Mouse (Mus musculus) heart, adult 8-10 months (tissue): Measurements from ENCODE around the gene Raver2. TPM values are rescaled to one million over a fixed set of nuclear protein-coding genes. Genes with fewer than 3 reads are reported as not detected.
A peak's percentile ranks its signal among the peaks of the same experiment; 100 is the strongest.
"Not testable (repeated sequence)": the region's sequence is repeated elsewhere in the genome, so short reads cannot be mapped to it uniquely, and the experiment has no call there.

Experiments used
- DNase-seq: peaks from one replicate; pipeline ENCODE4 v3.0.0; 2022; ENCODE audit warnings: low spot score
- total RNA-seq, 4 experiments: library from RNA; stranded (reverse); gene quantifications; 2 replicates each; pipeline ENCODE4 v1.2.4; 2022

Gene Raver2
- total RNA-seq, result 1 to 10 TPM; 2.3 to 4.6 (median 2.9) TPM

- DNase-seq, result no peak
Observed at GRCm38 (mm10) chr4:101068786-101069153, at the start of gene Raver2. Raver2 (plus strand) TSS chr4:101068983.

DNA sequence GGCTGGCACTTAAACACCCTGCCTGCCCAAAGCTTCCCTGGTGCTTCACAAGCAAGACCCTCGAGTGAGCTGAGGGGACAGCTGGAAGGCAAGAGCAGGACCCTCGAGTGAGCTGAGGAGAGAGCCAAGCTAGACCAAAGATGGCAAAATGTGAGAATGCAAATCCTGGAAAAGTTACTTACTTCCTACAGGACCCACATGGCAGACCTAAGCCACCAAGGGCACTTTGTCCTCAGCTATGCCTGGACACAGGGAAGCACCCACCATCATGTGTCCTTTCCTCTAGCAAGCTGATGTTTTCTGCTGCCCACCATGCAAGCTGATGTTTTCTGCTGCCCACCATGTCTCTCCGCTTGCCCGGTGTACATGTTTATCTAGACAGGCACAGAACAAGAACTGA, 48.2 kb upstream of the Raver2 start, which contains the start of gene Gm10577:
Gene Gm10577 (minus strand): TSS at position 101 of the 400 bp plus-strand sequence.
- no peak for DNase-seq

DNA sequence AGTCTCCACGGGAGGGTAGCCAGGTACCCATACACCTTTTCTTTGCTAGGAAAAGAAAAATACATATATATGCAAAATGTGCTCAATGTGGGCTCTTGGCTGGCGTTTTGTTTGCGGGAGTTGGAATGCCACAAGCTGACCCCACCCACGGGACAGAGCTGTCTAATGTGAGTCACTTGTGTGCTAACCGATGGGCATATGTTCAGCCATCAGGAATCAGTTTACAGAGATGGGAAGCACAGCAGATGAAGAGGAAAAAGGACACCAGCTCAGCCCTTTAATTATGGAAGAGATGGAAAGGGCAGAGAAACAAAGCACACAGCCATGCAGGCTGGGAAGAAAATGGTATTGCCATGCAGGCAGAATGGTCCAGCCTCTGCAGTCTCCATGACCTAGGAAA, 42.2 kb upstream of the Raver2 start:
- DNase-seq, result no peak

- no peak for DNase-seq
Observed at GRCm38 (mm10) chr4:101026995-101027394, 41.8 kb upstream of the Raver2 start.

DNA sequence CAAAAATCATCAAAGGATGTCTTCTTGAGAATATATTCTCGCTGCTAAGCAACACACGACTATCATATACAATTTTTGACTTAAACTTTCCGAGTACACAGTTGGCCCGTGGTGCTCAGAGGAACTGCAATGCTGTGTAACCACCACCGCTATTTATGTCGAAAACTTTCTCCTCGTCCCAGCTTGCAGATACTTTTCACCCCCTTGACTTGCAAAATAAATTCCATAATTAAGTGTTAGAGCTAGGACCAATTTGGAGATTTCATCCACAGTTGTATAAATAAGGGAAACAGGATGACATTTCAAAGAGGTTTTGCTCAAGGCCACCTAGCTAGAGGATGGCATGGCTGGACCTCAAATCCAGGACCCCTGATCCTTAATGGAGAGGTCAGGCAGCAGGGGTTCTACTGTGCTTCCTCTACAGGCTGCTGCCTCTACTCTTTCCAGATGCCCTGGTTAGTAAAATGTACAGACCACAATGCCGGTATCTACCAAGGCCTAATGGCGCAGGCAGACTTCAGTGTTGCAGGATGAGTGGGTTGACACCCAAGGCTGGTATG, 40.9 kb upstream of the Raver2 start:
- DNase-seq, result no peak

GRCm38 (mm10) chr4:101033047-101033446, 35.7 kb upstream of the Raver2 start:
- DNase-seq, result no peak

DNA sequence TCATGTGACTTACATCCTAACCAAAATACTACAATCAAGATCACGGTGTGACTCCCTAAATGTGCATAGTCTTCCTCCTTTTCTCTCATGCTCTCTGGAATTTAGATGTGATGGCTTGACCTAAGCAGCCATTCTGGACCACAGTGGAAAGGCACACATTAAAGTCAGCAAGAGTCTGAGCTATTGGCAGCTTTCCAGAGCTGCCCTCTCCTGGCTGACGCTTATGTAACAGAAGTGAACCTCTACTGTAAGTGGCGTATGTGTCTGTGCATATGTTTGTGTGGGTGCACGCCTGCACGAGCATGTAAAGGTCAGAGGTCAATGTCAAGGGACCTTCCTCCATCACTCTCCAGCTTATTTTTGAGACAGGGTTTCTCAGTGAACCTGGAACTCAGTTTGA, 33.7 kb upstream of the Raver2 start:
- DNase-seq, result no peak

GRCm38 (mm10) chr4:101037156-101037555, 31.6 kb upstream of the Raver2 start:
- no peak for DNase-seq

DNA sequence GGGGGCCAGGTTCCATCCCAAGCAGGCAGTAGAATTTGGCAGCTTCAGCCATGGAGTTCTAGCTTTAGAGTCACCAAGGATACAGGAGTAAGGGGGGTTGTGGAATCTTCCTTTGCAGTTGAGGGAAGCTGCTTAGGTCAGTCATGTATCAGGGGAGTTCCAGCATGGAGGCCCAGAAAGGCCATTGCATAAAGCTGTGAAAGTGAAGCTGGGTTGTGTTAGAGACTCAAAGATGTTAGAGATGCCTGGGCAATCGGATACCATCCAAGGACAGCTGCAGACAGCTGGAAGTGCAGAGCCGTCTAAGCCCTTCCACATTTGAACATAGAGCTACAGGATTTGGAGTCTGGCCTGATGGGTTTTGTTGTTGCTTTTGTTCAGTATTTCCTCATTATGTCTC, 25.1 kb upstream of the Raver2 start:
- DNase-seq, result peak; percentile 10

DNA sequence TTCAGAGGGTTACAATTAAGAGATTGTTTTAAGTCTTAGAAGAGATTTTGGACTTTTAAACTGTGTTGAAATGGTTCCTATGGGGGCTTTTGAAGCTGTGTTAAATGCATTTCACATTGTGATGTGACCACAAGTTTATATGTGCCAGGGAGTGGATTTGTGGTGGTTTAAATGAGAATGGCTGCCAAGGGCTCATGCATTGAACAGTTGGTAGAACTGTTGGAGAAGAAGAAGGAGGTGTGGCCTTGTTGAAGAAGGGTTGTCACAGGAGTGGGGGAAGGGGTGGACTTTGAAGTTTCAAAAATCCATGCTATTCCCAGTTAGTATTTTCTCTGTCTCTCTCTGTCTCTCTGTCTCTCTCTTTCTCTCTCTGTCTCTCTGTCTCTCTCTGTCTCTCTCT, 24.6 kb upstream of the Raver2 start:
- no peak for DNase-seq

DNA sequence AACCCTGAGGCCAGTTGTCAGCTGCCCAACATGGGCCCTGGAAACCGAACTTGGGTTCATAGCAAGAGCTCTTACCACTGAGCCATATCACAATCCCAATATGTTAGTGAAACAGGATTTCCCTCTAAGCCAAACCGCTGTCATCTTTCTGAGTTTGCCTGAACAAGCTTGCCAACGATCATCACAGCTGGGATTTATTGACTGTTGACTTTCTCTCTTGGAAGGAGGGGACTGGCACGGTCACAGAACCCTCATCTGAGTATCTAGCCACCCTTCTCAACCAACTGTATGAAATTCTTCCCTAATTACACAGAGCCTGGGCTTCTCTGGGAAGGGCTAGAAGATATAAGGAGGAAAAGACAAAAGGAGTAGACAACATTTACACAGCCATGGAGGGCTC, 22.2 kb upstream of the Raver2 start:
- peak; percentile 7 for DNase-seq

- no peak for DNase-seq
Observed at GRCm38 (mm10) chr4:101062146-101062545, 6.6 kb upstream of the Raver2 start.

- DNase-seq, result no peak
Observed at GRCm38 (mm10) chr4:101066401-101066800, 2.4 kb upstream of the Raver2 start.

DNA sequence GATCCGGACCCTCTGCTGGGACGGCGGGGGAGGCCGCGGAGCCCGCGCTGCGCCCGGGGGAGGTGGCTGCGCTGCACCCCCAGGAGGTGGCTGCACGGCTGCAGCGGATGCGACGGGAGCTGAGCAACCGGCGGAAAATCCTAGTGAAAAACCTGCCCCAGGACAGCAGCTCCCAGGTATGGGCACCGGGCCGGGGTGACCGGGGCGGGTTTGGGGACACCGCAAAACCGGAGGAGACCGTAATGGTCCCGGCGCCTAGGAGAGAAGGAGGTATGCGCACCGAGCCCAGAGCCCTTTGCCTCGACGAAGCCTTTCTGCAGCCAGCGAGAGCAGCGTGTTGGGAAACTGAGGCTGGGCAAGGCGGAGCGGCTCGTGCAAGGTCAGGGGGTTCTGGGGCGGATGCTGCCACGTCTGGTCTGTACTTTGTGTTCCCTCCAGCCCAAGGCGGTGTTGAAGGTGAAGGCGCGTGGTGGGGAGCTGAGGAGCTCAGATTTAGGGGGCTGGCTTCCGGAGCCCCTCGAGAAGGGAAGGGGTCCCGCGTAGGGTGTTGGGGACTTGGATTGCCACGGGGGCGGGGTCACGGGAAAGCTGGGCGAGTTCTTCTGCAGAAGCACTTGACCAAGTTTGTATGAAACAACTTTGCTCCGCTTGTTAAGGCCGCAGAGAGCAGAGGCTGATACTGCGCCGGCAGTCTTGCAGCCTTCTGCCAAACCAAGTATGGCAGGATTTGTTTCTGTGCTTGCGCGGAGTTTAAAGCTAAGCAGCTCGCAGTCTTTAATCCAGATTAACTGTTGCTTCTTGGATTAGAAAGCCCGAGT, 580 bp downstream of the Raver2 start:
- peak; percentile 16 for DNase-seq

DNA sequence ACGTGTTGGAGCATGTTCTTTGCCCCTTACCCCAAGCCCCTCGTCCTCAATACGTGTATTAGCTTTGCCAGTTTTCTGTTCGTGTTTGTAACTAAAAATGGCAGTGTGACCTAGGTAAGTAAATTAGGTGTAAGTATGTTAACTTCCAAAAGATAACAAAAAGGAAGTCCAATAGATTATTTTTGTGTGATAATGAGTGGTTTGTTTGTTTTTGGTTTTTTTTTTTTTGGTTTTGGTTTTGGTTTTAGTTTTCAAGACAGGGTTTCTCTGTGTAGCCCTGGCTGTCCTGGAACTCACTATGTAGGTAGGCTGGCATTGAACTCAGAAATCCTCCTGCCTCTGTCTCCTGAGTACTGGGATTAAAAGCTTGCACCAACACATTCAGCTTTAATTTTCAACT, 2.8 kb downstream of the Raver2 start:
- DNase-seq, result no peak

DNA sequence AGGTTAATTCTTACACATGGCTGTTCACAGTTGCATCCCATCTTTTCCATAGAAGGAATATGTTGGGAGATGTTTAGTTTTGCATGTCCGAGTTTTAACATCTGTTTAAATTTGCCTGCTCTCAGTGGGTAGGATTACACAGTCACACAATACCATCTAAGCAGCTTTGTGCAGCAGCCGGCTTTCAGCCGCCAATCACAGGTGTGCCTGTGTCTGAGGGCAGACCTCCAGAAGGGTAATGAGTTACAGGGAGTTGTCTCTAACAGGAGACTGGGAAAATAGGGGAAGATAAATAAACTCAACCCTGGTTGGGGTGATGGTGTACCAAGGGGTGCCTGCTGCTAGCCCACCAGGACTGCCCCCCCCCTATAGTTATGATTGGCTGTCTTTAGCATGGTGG, 7.6 kb downstream of the Raver2 start:
- no peak for DNase-seq

DNA sequence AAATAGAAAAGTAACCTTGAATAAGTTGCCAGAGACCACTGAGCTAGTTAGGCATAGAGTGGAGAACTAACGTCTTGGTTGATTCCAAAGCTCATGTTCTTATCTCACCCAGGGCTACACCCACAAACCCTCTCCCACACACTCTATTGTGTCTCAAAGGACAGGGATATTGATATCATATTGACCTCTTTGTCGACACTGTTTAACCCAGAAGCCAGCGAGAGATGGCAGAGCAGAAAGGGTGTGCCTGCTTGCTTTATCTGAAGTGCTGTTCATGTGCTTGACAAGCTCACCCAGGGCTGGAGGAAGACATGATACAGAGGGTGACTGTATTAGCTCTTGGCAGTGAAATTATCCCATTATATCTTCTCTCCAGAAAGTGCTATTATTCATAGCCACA, 11.2 kb downstream of the Raver2 start:
- DNase-seq, result no peak

- DNase-seq, result no peak
Observed at GRCm38 (mm10) chr4:101082176-101082888, 13.5 kb downstream of the Raver2 start.

GRCm38 (mm10) chr4:101084863-101085262, 16.1 kb downstream of the Raver2 start:
- DNase-seq, result no peak

DNA sequence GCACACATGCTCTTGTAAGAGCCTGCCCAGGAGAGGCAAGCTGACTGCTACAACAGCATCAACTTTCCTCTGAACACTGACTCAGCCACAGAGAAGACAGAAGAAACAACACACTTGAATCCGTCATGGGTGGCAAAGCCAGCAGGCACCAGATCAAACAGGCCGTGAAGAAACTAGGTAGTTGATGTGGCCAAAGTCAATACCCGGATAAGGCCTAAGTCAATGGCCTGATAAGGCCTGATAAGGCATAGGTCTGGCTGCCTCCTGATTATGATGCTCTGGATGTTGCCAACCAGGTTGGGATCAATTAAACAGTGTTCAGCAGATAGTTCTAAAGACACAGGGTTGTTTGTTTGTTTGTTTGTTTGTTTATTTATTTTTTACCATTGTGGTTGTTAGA, 17.3 kb downstream of the Raver2 start:
- DNase-seq, result no peak

- DNase-seq, result no peak
Observed at GRCm38 (mm10) chr4:101087721-101088120, 18.9 kb downstream of the Raver2 start.

DNA sequence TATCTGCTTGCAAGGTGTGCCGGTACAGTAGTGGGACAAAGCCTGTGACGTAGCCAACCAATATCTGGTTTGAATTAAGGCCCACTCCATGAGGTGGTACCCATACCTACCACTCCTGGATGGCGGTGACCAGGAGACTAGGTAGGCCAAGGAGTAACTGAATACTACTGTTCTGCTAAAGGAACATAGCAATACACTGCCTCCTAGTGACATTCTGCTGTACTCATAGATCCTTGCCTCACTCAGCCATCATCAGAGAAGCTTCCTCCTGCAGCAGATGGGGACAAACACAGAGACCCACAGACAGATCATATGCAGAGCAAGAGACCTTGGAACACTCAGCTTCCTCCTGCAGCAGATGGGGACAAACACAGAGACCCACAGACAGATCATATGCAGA, 21.8 kb downstream of the Raver2 start:
- not testable (repeated sequence) for DNase-seq

DNA sequence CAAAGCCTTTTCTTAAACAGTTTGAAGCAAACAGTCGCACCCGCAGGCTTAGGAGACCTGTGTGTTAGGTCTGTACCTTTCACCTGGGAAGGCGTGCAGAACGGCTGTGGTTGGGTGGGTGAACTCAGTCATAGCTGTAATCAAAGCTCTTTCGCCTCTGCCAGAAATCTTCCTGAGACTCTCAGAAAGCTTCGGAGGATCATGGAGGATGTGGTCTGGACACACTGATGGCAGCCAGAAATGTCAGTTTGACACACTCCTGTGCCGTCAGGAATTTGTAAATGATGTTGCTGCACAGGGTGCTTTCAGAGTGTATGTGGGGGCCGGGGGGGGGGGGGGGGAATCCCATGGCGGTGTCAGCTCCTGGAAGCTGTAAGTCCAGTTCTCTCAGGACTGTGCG, 24.5 kb downstream of the Raver2 start:
- no peak for DNase-seq
